Mouse (Mus musculus) lung, postnatal 0 days (tissue): ENCODE measurements around the gene Ndc1. TPM values are rescaled to one million over a fixed set of nuclear protein-coding genes. Genes with fewer than 3 reads are reported as not detected.

Experiments used
- ATAC-seq: fragments of 200-750 bp; cut with Nextera tagmentation; 2 replicates; pipeline ENCODE4 v1.8.0; 2017; ENCODE audit warnings: moderate library complexity
- DNase-seq: peaks from one replicate; pipeline ENCODE4 v3.0.0-alpha.2; 2016; ENCODE audit warnings: low spot score
- H3K27ac ChIP-seq: fragments of 300-500 bp; sonication (generic); 2 replicates; pipeline ENCODE4 v1.5.1; 2014; ENCODE audit warnings: antibody characterized with exemption, mild to moderate bottlenecking, low read length, mixed read lengths
- H3K27me3 ChIP-seq: fragments of 300-500 bp; sonication (generic); replicated peaks from 2 replicates; pipeline ENCODE4 v1.6.1; 2014; ENCODE audit warnings: low read length, mixed read lengths; ENCODE audit not compliant: insufficient read depth
- H3K36me3 ChIP-seq: fragments of 300-500 bp; sonication (generic); 2 replicates; pipeline ENCODE4 v1.6.1; 2014; ENCODE audit warnings: low read length, mixed read lengths; ENCODE audit not compliant: insufficient read depth
- H3K4me1 ChIP-seq: fragments of 300-500 bp; sonication (generic); 2 replicates; pipeline ENCODE4 v1.6.1; 2014; ENCODE audit warnings: antibody characterized with exemption, low read depth, low read length, mixed read lengths; ENCODE audit not compliant: insufficient read depth
- H3K4me2 ChIP-seq: fragments of 300-500 bp; sonication (generic); replicated peaks from 2 replicates; pipeline ENCODE4 v1.6.1; 2014; ENCODE audit warnings: low read depth, mild to moderate bottlenecking, low read length, moderate library complexity, mixed read lengths
- H3K4me3 ChIP-seq: fragments of 300-500 bp; sonication (generic); 2 replicates; pipeline ENCODE4 v1.5.1; 2014; ENCODE audit warnings: low read depth, low read length
- H3K9ac ChIP-seq: fragments of 300-500 bp; sonication (generic); replicated peaks from 2 replicates; pipeline ENCODE4 v1.6.1; 2014; ENCODE audit warnings: low read depth, mild to moderate bottlenecking
- H3K9me3 ChIP-seq: fragments of 300-500 bp; sonication (generic); 2 replicates; pipeline ENCODE4 v1.6.1; 2016; ENCODE audit warnings: low read length, mixed read lengths
- CTCF ChIP-seq: IDR thresholded peaks from 2 replicates; pipeline ENCODE4 v1.5.1; 2016; ENCODE audit warnings: antibody characterized with exemption, mild to moderate bottlenecking
- EP300 ChIP-seq: IDR thresholded peaks from 2 replicates; pipeline ENCODE4 v1.6.1; 2016; ENCODE audit warnings: antibody characterized with exemption, mild to moderate bottlenecking, control low read depth
- WGBS: fragments of 180-500 bp; shearing (Covaris S2); extraction: QIAGEN DNeasy Blood & Tissue Kit; methylation state at CpG from one replicate; pipeline ENCODE4 v1.1.7; 2014; 5-methylcytosine and 5-hydroxymethylcytosine counted together
- polyA plus RNA-seq: library from polyadenylated mRNA; unstranded; fragments of >200 nt; fragmentation: Nextera tagmentation; extraction: Ambion mirVana; gene quantifications from 2 replicates; pipeline ENCODE4 v1.2.1, GENCODE M21; 2015

Ndc1 gene
- polyA plus RNA-seq, 1 experiment from 2014 or later, result 4.7 TPM

GRCm38 (mm10) chr4:107374677-107375076 is 7.1 kb downstream of the Ndc1 start:
- H3K9ac ChIP-seq, result no peak overlapping the region
- no peak for TF ChIP-seq CTCF
- no peaks in the 10 kb centered on the region for H3K9me3 ChIP-seq
- 60% methylated on average over 4 of the region's 4 CpGs for WGBS
- ATAC-seq (no peak), DNase-seq (peak; percentile 18)
- no peak overlapping the region for H3K4me2 ChIP-seq
- no peak overlapping the region for H3K4me3 ChIP-seq
- no peaks in the 10 kb centered on the region for H3K4me1 ChIP-seq
- H3K36me3 ChIP-seq, result peaks cover 6% of the 10 kb centered on the region; the same call in 1 of the 2 replicates
- no peaks in the 10 kb centered on the region for H3K27me3 ChIP-seq
- no peak overlapping the region for H3K27ac ChIP-seq

GRCm38 (mm10) chr4:107378954-107379353 is 11.4 kb downstream of the Ndc1 start:
- WGBS, result 84% methylated on average over 6 of the region's 6 CpGs
- H3K27ac ChIP-seq, result no peak overlapping the region
- ATAC-seq, result no peak
- DNase-seq, result no peak
- no peak overlapping the region for H3K9ac ChIP-seq
- H3K4me3 ChIP-seq, result no peak overlapping the region
- TF ChIP-seq CTCF (no peak), EP300 (no peak)
- H3K4me2 ChIP-seq, result no peak overlapping the region
- no peaks in the 10 kb centered on the region for H3K9me3 ChIP-seq
- H3K27me3 ChIP-seq, result no peaks in the 10 kb centered on the region
- H3K36me3 ChIP-seq, result peaks cover 10% of the 10 kb centered on the region; the same call in 1 of the 2 replicates
- H3K4me1 ChIP-seq, result no peaks in the 10 kb centered on the region

- H3K9me3 ChIP-seq, result no peaks in the 10 kb centered on the region
- TF ChIP-seq EP300, result no peak
- TF ChIP-seq CTCF, result no peak
- 80% methylated on average over 7 of the region's 7 CpGs for WGBS
- 0 out of 2 replicates have a peak, but pooled peaks cover 4% of the 10 kb centered on the region for H3K36me3 ChIP-seq
- no peaks in the 10 kb centered on the region for H3K4me1 ChIP-seq
- ATAC-seq, result no peak
- no peak overlapping the region for H3K4me2 ChIP-seq
- no peak for DNase-seq
- no peak overlapping the region for H3K27ac ChIP-seq
- no peaks in the 10 kb centered on the region for H3K27me3 ChIP-seq
- H3K4me3 ChIP-seq, result no peak overlapping the region
- H3K9ac ChIP-seq, result no peak overlapping the region
Observed at GRCm38 (mm10) chr4:107380871-107381270, 13.3 kb downstream of the Ndc1 start.

GRCm38 (mm10) chr4:107387038-107387437 is 19.5 kb downstream of the Ndc1 start:
- ATAC-seq (no peak), DNase-seq (no peak)
- no peak overlapping the region for H3K9ac ChIP-seq
- H3K4me2 ChIP-seq, result no peak overlapping the region
- H3K36me3 ChIP-seq, result no peaks in the 10 kb centered on the region
- H3K9me3 ChIP-seq, result no peaks in the 10 kb centered on the region
- H3K27ac ChIP-seq, result no peak overlapping the region
- no peaks in the 10 kb centered on the region for H3K27me3 ChIP-seq
- no peaks in the 10 kb centered on the region for H3K4me1 ChIP-seq
- TF ChIP-seq CTCF (no peak), EP300 (no peak)
- H3K4me3 ChIP-seq, result no peak overlapping the region
- 91% methylated on average over 4 of the region's 4 CpGs for WGBS

GRCm38 (mm10) chr4:107387465-107387864 is 19.9 kb downstream of the Ndc1 start:
- no peaks in the 10 kb centered on the region for H3K9me3 ChIP-seq
- H3K36me3 ChIP-seq, result no peaks in the 10 kb centered on the region
- TF ChIP-seq CTCF (no peak), EP300 (no peak)
- DNase-seq (no peak), ATAC-seq (no peak)
- H3K4me2 ChIP-seq, result no peak overlapping the region
- H3K27me3 ChIP-seq, result no peaks in the 10 kb centered on the region
- H3K4me3 ChIP-seq, result no peak overlapping the region
- 94% methylated on average over 8 of the region's 8 CpGs for WGBS
- no peak overlapping the region for H3K9ac ChIP-seq
- no peaks in the 10 kb centered on the region for H3K4me1 ChIP-seq
- H3K27ac ChIP-seq, result no peak overlapping the region

- no peak overlapping the region for H3K4me3 ChIP-seq
- no peaks in the 10 kb centered on the region for H3K27me3 ChIP-seq
- H3K9me3 ChIP-seq, result no peaks in the 10 kb centered on the region
- no peaks in the 10 kb centered on the region for H3K36me3 ChIP-seq
- H3K4me2 ChIP-seq, result no peak overlapping the region
- ATAC-seq (no peak), DNase-seq (no peak)
- H3K9ac ChIP-seq, result no peak overlapping the region
- 71% methylated on average over 1 of the region's 2 CpGs for WGBS
- H3K4me1 ChIP-seq, result no peaks in the 10 kb centered on the region
- no peak overlapping the region for H3K27ac ChIP-seq
- TF ChIP-seq EP300 (no peak), CTCF (no peak)
Observed at GRCm38 (mm10) chr4:107388291-107388690, 20.7 kb downstream of the Ndc1 start.

GRCm38 (mm10) chr4:107389345-107389744 is 21.8 kb downstream of the Ndc1 start:
- WGBS, result 98% methylated on average over 3 of the region's 3 CpGs
- Histone ChIP-seq H3K27ac (no peak overlapping the region), H3K9ac (no peak overlapping the region), H3K4me2 (no peak overlapping the region), H3K4me3 (no peak overlapping the region), H3K9me3 (no peaks in the 10 kb centered on the region), H3K36me3 (no peaks in the 10 kb centered on the region), H3K27me3 (no peaks in the 10 kb centered on the region), H3K4me1 (no peaks in the 10 kb centered on the region)
- no peak for DNase-seq
- no peak for ATAC-seq
- TF ChIP-seq EP300 (no peak), CTCF (no peak)
